Mouse (Mus musculus): Measurements from ENCODE around the gene St3gal6. TPM values are rescaled to one million over a fixed set of nuclear protein-coding genes. Genes with fewer than 3 reads are reported as not detected.
"Not testable (repeated sequence)": the region's sequence is repeated elsewhere in the genome, so short reads cannot be mapped to it uniquely, and the experiment has no call there.

Gene St3gal6
- polyA plus RNA-seq, 1 experiment from 2014 or later = 17.7 TPM

GRCm38 (mm10) chr16:58474875-58475274 lies 49.2 kb downstream of the St3gal6 start:
- Histone ChIP-seq H3K27ac (ENCODE audit: low read depth, low read length) (no peak overlapping the region), H3K36me3 (ENCODE audit: control insufficient read depth, insufficient read depth, low read length) (peaks cover 4% of the 10 kb centered on the region), H3K9me3 (ENCODE audit: control insufficient read depth, low read length) (no peaks in the 10 kb centered on the region), H3K4me2 (ENCODE audit: low read length) (no peak overlapping the region), H3K4me3 (ENCODE audit: low read length) (no peak overlapping the region), H3K9ac (ENCODE audit: low read depth, low read length) (no peak overlapping the region), H3K27me3 (replicated peaks; ENCODE audit: control insufficient read depth, insufficient read depth, low read length) (no peaks in the 10 kb centered on the region), H3K4me1 (ENCODE audit: control insufficient read depth, insufficient read depth, low read depth, low read length) (no peaks in the 10 kb centered on the region)
- 56% methylated on average over 3 of the region's 3 CpGs for WGBS
- no peak for ATAC-seq

GRCm38 (mm10) chr16:58470841-58471240 lies 53.2 kb downstream of the St3gal6 start:
- no peaks in the 10 kb centered on the region for H3K9me3 ChIP-seq (ENCODE audit: control insufficient read depth, low read length)
- ATAC-seq = no peak
- H3K4me2 ChIP-seq (ENCODE audit: low read length) = no peak overlapping the region
- H3K4me3 ChIP-seq (ENCODE audit: low read length) = no peak overlapping the region
- H3K9ac ChIP-seq (ENCODE audit: low read depth, low read length) = no peak overlapping the region
- H3K27ac ChIP-seq (ENCODE audit: low read depth, low read length) = no peak overlapping the region
- H3K36me3 ChIP-seq (ENCODE audit: control insufficient read depth, insufficient read depth, low read length) = peaks cover 4% of the 10 kb centered on the region; the same call in 1 of the 2 replicates
- 91% methylated on average over 4 of the region's 4 CpGs for WGBS
- H3K4me1 ChIP-seq (ENCODE audit: control insufficient read depth, insufficient read depth, low read depth, low read length) = no peaks in the 10 kb centered on the region
- H3K27me3 ChIP-seq (replicated peaks; ENCODE audit: control insufficient read depth, insufficient read depth, low read length) = no peaks in the 10 kb centered on the region

GRCm38 (mm10) chr16:58470061-58470460 lies 54.0 kb downstream of the St3gal6 start:
- no peak for ATAC-seq
- peaks cover 10% of the 10 kb centered on the region for H3K36me3 ChIP-seq (ENCODE audit: control insufficient read depth, insufficient read depth, low read length)
- WGBS = 86% methylated on average over 8 of the region's 8 CpGs
- no peaks in the 10 kb centered on the region for H3K4me1 ChIP-seq (ENCODE audit: control insufficient read depth, insufficient read depth, low read depth, low read length)
- H3K9me3 ChIP-seq (ENCODE audit: control insufficient read depth, low read length) = no peaks in the 10 kb centered on the region
- H3K4me3 ChIP-seq (ENCODE audit: low read length) = no peak overlapping the region
- H3K27me3 ChIP-seq (replicated peaks; ENCODE audit: control insufficient read depth, insufficient read depth, low read length) = no peaks in the 10 kb centered on the region
- no peak overlapping the region for H3K27ac ChIP-seq (ENCODE audit: low read depth, low read length)
- H3K9ac ChIP-seq (ENCODE audit: low read depth, low read length) = no peak overlapping the region
- no peak overlapping the region for H3K4me2 ChIP-seq (ENCODE audit: low read length)

- ATAC-seq = no peak
- no peak overlapping the region for H3K4me3 ChIP-seq (ENCODE audit: low read length)
- no peaks in the 10 kb centered on the region for H3K27me3 ChIP-seq (replicated peaks; ENCODE audit: control insufficient read depth, insufficient read depth, low read length)
- no peak overlapping the region for H3K27ac ChIP-seq (ENCODE audit: low read depth, low read length)
- H3K9ac ChIP-seq (ENCODE audit: low read depth, low read length) = no peak overlapping the region
- WGBS = 90% methylated on average over 9 of the region's 9 CpGs
- H3K4me2 ChIP-seq (ENCODE audit: low read length) = no peak overlapping the region
- peaks cover 13% of the 10 kb centered on the region for H3K36me3 ChIP-seq (ENCODE audit: control insufficient read depth, insufficient read depth, low read length)
- H3K9me3 ChIP-seq (ENCODE audit: control insufficient read depth, low read length) = no peaks in the 10 kb centered on the region
- H3K4me1 ChIP-seq (ENCODE audit: control insufficient read depth, insufficient read depth, low read depth, low read length) = no peaks in the 10 kb centered on the region
These were observed 58.6 kb downstream of the St3gal6 start for GRCm38 (mm10) chr16:58465412-58465811.

GRCm38 (mm10) chr16:58464051-58464450 lies 60.0 kb downstream of the St3gal6 start:
- H3K9ac ChIP-seq (ENCODE audit: low read depth, low read length) = no peak overlapping the region
- H3K4me2 ChIP-seq (ENCODE audit: low read length) = no peak overlapping the region
- no peak for ATAC-seq
- H3K9me3 ChIP-seq (ENCODE audit: control insufficient read depth, low read length) = no peaks in the 10 kb centered on the region
- H3K4me1 ChIP-seq (ENCODE audit: control insufficient read depth, insufficient read depth, low read depth, low read length) = no peaks in the 10 kb centered on the region
- no peaks in the 10 kb centered on the region for H3K27me3 ChIP-seq (replicated peaks; ENCODE audit: control insufficient read depth, insufficient read depth, low read length)
- peaks cover 13% of the 10 kb centered on the region for H3K36me3 ChIP-seq (ENCODE audit: control insufficient read depth, insufficient read depth, low read length)
- WGBS = 95% methylated on average over 14 of the region's 14 CpGs
- H3K4me3 ChIP-seq (ENCODE audit: low read length) = no peak overlapping the region
- no peak overlapping the region for H3K27ac ChIP-seq (ENCODE audit: low read depth, low read length)

GRCm38 (mm10) chr16:58462519-58462918 lies 61.5 kb downstream of the St3gal6 start:
- H3K36me3 ChIP-seq (ENCODE audit: control insufficient read depth, insufficient read depth, low read length) = peaks cover 13% of the 10 kb centered on the region

GRCm38 (mm10) chr16:58461856-58462518 lies 62.1 kb downstream of the St3gal6 start:
- H3K4me1 ChIP-seq (ENCODE audit: control insufficient read depth, insufficient read depth, low read depth, low read length) = no peaks in the 10 kb centered on the region
- no peak for ATAC-seq
- no peaks in the 10 kb centered on the region for H3K27me3 ChIP-seq (replicated peaks; ENCODE audit: control insufficient read depth, insufficient read depth, low read length)
- WGBS = 91% methylated on average over 2 of the region's 2 CpGs
- H3K36me3 ChIP-seq (ENCODE audit: control insufficient read depth, insufficient read depth, low read length) = peaks cover 13% of the 10 kb centered on the region
- H3K9me3 ChIP-seq (ENCODE audit: control insufficient read depth, low read length) = no peaks in the 10 kb centered on the region
- H3K4me3 ChIP-seq (ENCODE audit: low read length) = no peak overlapping the region
- no peak overlapping the region for H3K4me2 ChIP-seq (ENCODE audit: low read length)
- H3K27ac ChIP-seq (ENCODE audit: low read depth, low read length) = no peak overlapping the region
- no peak overlapping the region for H3K9ac ChIP-seq (ENCODE audit: low read depth, low read length)

More at GRCm38 (mm10) chr16:58462519-58462918, 61.5 kb downstream of the St3gal6 start:
- H3K27me3 ChIP-seq (replicated peaks; ENCODE audit: control insufficient read depth, insufficient read depth, low read length) = no peaks in the 10 kb centered on the region
- no peaks in the 10 kb centered on the region for H3K9me3 ChIP-seq (ENCODE audit: control insufficient read depth, low read length)
- H3K27ac ChIP-seq (ENCODE audit: low read depth, low read length) = no peak overlapping the region
- H3K4me3 ChIP-seq (ENCODE audit: low read length) = no peak overlapping the region
- no peak for ATAC-seq
- 93% methylated on average over 2 of the region's 2 CpGs for WGBS
- no peak overlapping the region for H3K4me2 ChIP-seq (ENCODE audit: low read length)
- H3K9ac ChIP-seq (ENCODE audit: low read depth, low read length) = no peak overlapping the region
- H3K4me1 ChIP-seq (ENCODE audit: control insufficient read depth, insufficient read depth, low read depth, low read length) = no peaks in the 10 kb centered on the region

- Histone ChIP-seq H3K4me3 (ENCODE audit: low read length) (no peak overlapping the region), H3K9ac (ENCODE audit: low read depth, low read length) (no peak overlapping the region), H3K9me3 (ENCODE audit: control insufficient read depth, low read length) (no peaks in the 10 kb centered on the region), H3K27ac (ENCODE audit: low read depth, low read length) (no peak overlapping the region), H3K36me3 (ENCODE audit: control insufficient read depth, insufficient read depth, low read length) (peaks cover 11% of the 10 kb centered on the region), H3K4me2 (ENCODE audit: low read length) (no peak overlapping the region), H3K4me1 (ENCODE audit: control insufficient read depth, insufficient read depth, low read depth, low read length) (no peaks in the 10 kb centered on the region), H3K27me3 (replicated peaks; ENCODE audit: control insufficient read depth, insufficient read depth, low read length) (no peaks in the 10 kb centered on the region)
- WGBS = 89% methylated on average over 10 of the region's 10 CpGs
- ATAC-seq = no peak
These were observed 63.7 kb downstream of the St3gal6 start for GRCm38 (mm10) chr16:58460386-58460785.

- H3K9ac ChIP-seq (ENCODE audit: low read depth, low read length); H3K36me3 ChIP-seq (ENCODE audit: control insufficient read depth, insufficient read depth, low read length); H3K4me1 ChIP-seq (ENCODE audit: control insufficient read depth, insufficient read depth, low read depth, low read length); H3K4me3 ChIP-seq (ENCODE audit: low read length); H3K9me3 ChIP-seq (ENCODE audit: control insufficient read depth, low read length); ATAC-seq; H3K27ac ChIP-seq (ENCODE audit: low read depth, low read length); H3K4me2 ChIP-seq (ENCODE audit: low read length); H3K27me3 ChIP-seq (replicated peaks; ENCODE audit: control insufficient read depth, insufficient read depth, low read length): not testable (repeated sequence)
- WGBS = 40% methylated on average over 3 of the region's 3 CpGs
These were observed 64.1 kb downstream of the St3gal6 start for GRCm38 (mm10) chr16:58459966-58460365.

All from hindbrain, embryonic 16.5 days (tissue).